Mouse (Mus musculus): Measurements from ENCODE around the gene Strip1. TPM values are rescaled to one million over a fixed set of nuclear protein-coding genes. Genes with fewer than 3 reads are reported as not detected.

The Strip1 gene
- total and polyA plus RNA-seq, 3 experiments, result 17.1 to 17.6 (median 17.5) TPM

DNA sequence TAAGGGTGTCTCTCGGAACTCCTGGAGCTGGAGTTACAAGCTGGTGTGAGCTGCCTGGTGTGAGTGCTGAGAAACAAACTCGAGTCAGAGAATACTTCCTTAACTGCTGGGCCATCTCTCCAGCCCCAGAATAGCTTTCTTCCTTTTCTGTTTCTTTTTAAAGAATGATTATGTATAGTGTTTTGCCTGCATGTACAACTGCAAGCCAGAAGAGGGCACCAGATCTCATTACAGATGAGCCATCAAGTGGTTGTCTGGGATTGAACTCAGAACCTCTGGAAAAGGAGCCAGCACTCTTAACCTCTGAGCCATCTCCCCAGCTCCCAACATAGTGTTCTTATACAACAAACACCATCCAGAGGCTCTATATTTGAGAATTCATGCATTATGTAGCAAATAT lies 60.3 kb downstream of the Strip1 start:
- H3K4me1 ChIP-seq (ENCODE audit: insufficient read depth, low read depth, low read length), result 0 out of 2 replicates have a peak, but pooled peaks cover 2% of the 10 kb centered on the region
- no peak overlapping the region for H3K4me3 ChIP-seq (ENCODE audit: low read depth, low read length)
- ATAC-seq (ENCODE audit: extremely low read depth, insufficient number of reproducible peaks, low FRiP score, poor library complexity, severe bottlenecking) (no peak), DNase-seq (ENCODE audit: low spot score) (no peak)
- H3K9me3 ChIP-seq (replicated peaks), result no peaks in the 10 kb centered on the region
- TF ChIP-seq TAL1 (conservative IDR thresholded peaks at IDR 0.05; ENCODE audit: low read depth, low read length) (no peak), CTCF (IDR thresholded peaks at IDR 0.05; ENCODE audit: low read depth, low read length) (0 out of 2 replicates have a peak, but pooled peaks have one; percentile 35), GATA2 (IDR thresholded peaks at IDR 0.05; ENCODE audit: borderline replicate concordance, low read depth, low read length) (no peak)
- H3K36me3 ChIP-seq (replicated peaks), result no peaks in the 10 kb centered on the region
- H3K27me3 ChIP-seq (ENCODE audit: insufficient read depth, low read length), result peaks cover 44% of the 10 kb centered on the region

- H3K36me3 ChIP-seq (replicated peaks), result no peaks in the 10 kb centered on the region
- H3K4me1 ChIP-seq (ENCODE audit: insufficient read depth, low read depth, low read length), result 0 out of 2 replicates have a peak, but pooled peaks cover 2% of the 10 kb centered on the region
- TF ChIP-seq GATA2 (IDR thresholded peaks at IDR 0.05; ENCODE audit: borderline replicate concordance, low read depth, low read length), result no peak
- TF ChIP-seq TAL1 (conservative IDR thresholded peaks at IDR 0.05; ENCODE audit: low read depth, low read length), result no peak
- no peak for TF ChIP-seq POLR2AphosphoS5 (IDR thresholded peaks at IDR 0.05; ENCODE audit: insufficient replicate concordance, low read depth, low read length)
- peaks cover 62% of the 10 kb centered on the region for H3K27me3 ChIP-seq (ENCODE audit: insufficient read depth, low read length)
- no peak for DNase-seq (ENCODE audit: low spot score)
- ATAC-seq (ENCODE audit: extremely low read depth, insufficient number of reproducible peaks, low FRiP score, poor library complexity, severe bottlenecking), result no peak
- no peaks in the 10 kb centered on the region for H3K9me3 ChIP-seq (replicated peaks)
- no peak overlapping the region for H3K4me3 ChIP-seq (ENCODE audit: low read depth, low read length)
Measured at GRCm38 (mm10) chr3:107568721-107569120, 62.8 kb downstream of the Strip1 start.

DNA sequence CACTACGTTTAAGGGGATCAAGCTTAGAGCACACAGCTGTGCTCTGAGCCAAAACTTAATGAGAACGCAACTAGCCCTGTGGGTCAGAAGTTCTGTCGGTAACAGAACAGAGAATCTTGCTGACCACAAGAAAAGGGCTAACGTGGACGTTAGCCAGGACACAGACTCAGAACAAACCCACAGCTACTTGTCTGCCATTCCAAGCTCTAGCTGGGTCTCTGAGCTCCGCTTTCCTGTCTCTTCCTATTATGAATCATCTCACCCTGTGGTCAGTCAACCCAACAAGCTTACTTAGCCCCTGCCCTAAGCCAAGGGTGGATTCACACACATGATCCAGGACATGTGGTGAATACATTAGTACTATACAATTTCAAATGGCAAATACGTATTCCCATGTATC lies 63.7 kb downstream of the Strip1 start:
- ATAC-seq (ENCODE audit: extremely low read depth, insufficient number of reproducible peaks, low FRiP score, poor library complexity, severe bottlenecking) (no peak), DNase-seq (ENCODE audit: low spot score) (no peak)
- Histone ChIP-seq H3K4me3 (ENCODE audit: low read depth, low read length) (no peak overlapping the region), H3K27me3 (ENCODE audit: insufficient read depth, low read length) (peaks cover 64% of the 10 kb centered on the region), H3K36me3 (replicated peaks) (no peaks in the 10 kb centered on the region), H3K9me3 (replicated peaks) (no peaks in the 10 kb centered on the region), H3K4me1 (ENCODE audit: insufficient read depth, low read depth, low read length) (0 out of 2 replicates have a peak, but pooled peaks cover 2% of the 10 kb centered on the region)
- TF ChIP-seq TAL1 (conservative IDR thresholded peaks at IDR 0.05; ENCODE audit: low read depth, low read length), result no peak
- no peak for TF ChIP-seq GATA2 (IDR thresholded peaks at IDR 0.05; ENCODE audit: borderline replicate concordance, low read depth, low read length)
- no peak for TF ChIP-seq GATA1 (IDR thresholded peaks at IDR 0.05; ENCODE audit: borderline replicate concordance, low read length)
- no peak for TF ChIP-seq POLR2AphosphoS5 (IDR thresholded peaks at IDR 0.05; ENCODE audit: insufficient replicate concordance, low read depth, low read length)
- no peak for TF ChIP-seq CTCF (IDR thresholded peaks at IDR 0.05; ENCODE audit: low read depth, low read length)

DNA sequence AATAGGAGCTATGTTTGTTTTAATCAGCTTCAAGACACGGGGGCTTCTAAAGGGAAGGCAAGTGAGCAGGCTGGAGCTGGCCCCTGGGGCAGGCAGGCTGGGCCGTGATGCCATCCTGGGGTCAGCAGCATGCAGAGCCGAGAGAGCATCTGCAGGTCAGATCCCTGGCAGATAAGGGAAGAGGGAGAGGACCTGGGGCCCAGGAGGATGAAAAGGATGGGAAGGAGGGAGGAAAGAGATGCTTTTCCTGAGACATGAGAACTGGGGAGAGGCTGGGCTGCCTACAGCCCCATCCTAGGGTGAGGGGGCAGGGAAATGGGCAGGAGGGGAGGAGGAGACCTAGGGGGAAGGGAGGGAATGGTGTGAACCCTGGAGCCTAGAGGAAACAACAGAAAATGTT lies 66.2 kb downstream of the Strip1 start:
- Histone ChIP-seq H3K4me3 (ENCODE audit: low read depth, low read length) (no peak overlapping the region), H3K36me3 (replicated peaks) (no peaks in the 10 kb centered on the region), H3K4me1 (ENCODE audit: insufficient read depth, low read depth, low read length) (no peaks in the 10 kb centered on the region), H3K27me3 (ENCODE audit: insufficient read depth, low read length) (peaks cover 67% of the 10 kb centered on the region), H3K9me3 (replicated peaks) (no peaks in the 10 kb centered on the region)
- ATAC-seq (ENCODE audit: extremely low read depth, insufficient number of reproducible peaks, low FRiP score, poor library complexity, severe bottlenecking), result no peak
- TF ChIP-seq GATA1 (IDR thresholded peaks at IDR 0.05; ENCODE audit: borderline replicate concordance, low read length), result no peak
- no peak for TF ChIP-seq CTCF (IDR thresholded peaks at IDR 0.05; ENCODE audit: low read depth, low read length)
- TF ChIP-seq GATA2 (IDR thresholded peaks at IDR 0.05; ENCODE audit: borderline replicate concordance, low read depth, low read length), result no peak
- TF ChIP-seq POLR2AphosphoS5 (IDR thresholded peaks at IDR 0.05; ENCODE audit: insufficient replicate concordance, low read depth, low read length), result no peak
- TF ChIP-seq TAL1 (conservative IDR thresholded peaks at IDR 0.05; ENCODE audit: low read depth, low read length), result no peak
- DNase-seq (ENCODE audit: low spot score), result no peak

- ATAC-seq (ENCODE audit: extremely low read depth, insufficient number of reproducible peaks, low FRiP score, poor library complexity, severe bottlenecking) (no peak), DNase-seq (ENCODE audit: low spot score) (no peak)
- Histone ChIP-seq H3K9me3 (replicated peaks) (no peaks in the 10 kb centered on the region), H3K27me3 (ENCODE audit: insufficient read depth, low read length) (peaks cover 62% of the 10 kb centered on the region), H3K36me3 (replicated peaks) (no peaks in the 10 kb centered on the region), H3K4me1 (ENCODE audit: insufficient read depth, low read depth, low read length) (no peaks in the 10 kb centered on the region), H3K4me3 (ENCODE audit: low read depth, low read length) (no peak overlapping the region)
- TF ChIP-seq GATA2 (IDR thresholded peaks at IDR 0.05; ENCODE audit: borderline replicate concordance, low read depth, low read length) (no peak), TAL1 (conservative IDR thresholded peaks at IDR 0.05; ENCODE audit: low read depth, low read length) (no peak), GATA1 (IDR thresholded peaks at IDR 0.05; ENCODE audit: borderline replicate concordance, low read length) (no peak), CTCF (IDR thresholded peaks at IDR 0.05; ENCODE audit: low read depth, low read length) (no peak), POLR2AphosphoS5 (IDR thresholded peaks at IDR 0.05; ENCODE audit: insufficient replicate concordance, low read depth, low read length) (no peak)
Measured at GRCm38 (mm10) chr3:107563880-107564279, 67.6 kb downstream of the Strip1 start.

DNA sequence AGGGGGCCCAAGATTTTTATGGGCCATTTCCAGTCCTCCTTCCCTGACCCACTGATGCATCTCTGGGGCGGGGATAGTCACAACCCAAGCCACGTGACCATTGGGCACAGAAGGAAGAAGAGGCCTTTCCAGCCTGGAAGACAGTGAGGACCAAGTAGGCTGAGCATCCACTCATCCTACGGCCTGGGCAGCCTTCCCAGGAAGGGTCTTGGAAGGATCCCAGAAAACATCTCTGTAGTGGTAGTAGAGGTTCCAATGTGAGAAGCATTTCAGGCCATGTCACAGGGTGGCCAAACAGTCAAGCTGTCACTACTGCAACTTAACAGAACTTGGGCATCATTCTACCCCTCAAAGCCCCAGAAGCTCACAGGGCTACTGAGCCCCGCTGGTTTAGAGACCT lies 68.9 kb downstream of the Strip1 start:
- no peaks in the 10 kb centered on the region for H3K4me1 ChIP-seq (ENCODE audit: insufficient read depth, low read depth, low read length)
- no peaks in the 10 kb centered on the region for H3K36me3 ChIP-seq (replicated peaks)
- no peaks in the 10 kb centered on the region for H3K9me3 ChIP-seq (replicated peaks)
- no peak overlapping the region for H3K4me3 ChIP-seq (ENCODE audit: low read depth, low read length)
- TF ChIP-seq GATA1 (IDR thresholded peaks at IDR 0.05; ENCODE audit: borderline replicate concordance, low read length), result no peak
- TF ChIP-seq CTCF (IDR thresholded peaks at IDR 0.05; ENCODE audit: low read depth, low read length), result no peak
- no peak for TF ChIP-seq POLR2AphosphoS5 (IDR thresholded peaks at IDR 0.05; ENCODE audit: insufficient replicate concordance, low read depth, low read length)
- no peak for TF ChIP-seq GATA2 (IDR thresholded peaks at IDR 0.05; ENCODE audit: borderline replicate concordance, low read depth, low read length)
- H3K27me3 ChIP-seq (ENCODE audit: insufficient read depth, low read length), result peaks cover 53% of the 10 kb centered on the region
- ATAC-seq (ENCODE audit: extremely low read depth, insufficient number of reproducible peaks, low FRiP score, poor library complexity, severe bottlenecking) (no peak), DNase-seq (ENCODE audit: low spot score) (no peak)

Other genes starting within 250 kb of the Strip1 start
- not detected in 2 replicates for gene Kcnc4, start 172.1 kb downstream of the Strip1 start, total RNA-seq (2014; fragmentation: Nextera tagmentation)
- gene Kcnc4, start 172.1 kb downstream of the Strip1 start, total RNA-seq (2017), result 0.06 and 0.11 TPM in 2 replicates
- gene Kcnc4, start 172.1 kb downstream of the Strip1 start, polyA plus RNA-seq (2012), result not detected in 2 replicates
- gene Slc6a17, start 113.7 kb downstream of the Strip1 start, total RNA-seq (2014; fragmentation: Nextera tagmentation), result 1.2 TPM in 1 of 2 replicates, not detected in the other
- 0.11 and 0.12 TPM in 2 replicates for gene Slc6a17, start 113.7 kb downstream of the Strip1 start, total RNA-seq (2017)
- gene Slc6a17, start 113.7 kb downstream of the Strip1 start, polyA plus RNA-seq (2012), result not detected in 2 replicates
- gene Ubl4b, start 76.6 kb downstream of the Strip1 start, total RNA-seq (2014; fragmentation: Nextera tagmentation), result not detected in 2 replicates
- 0.06 and 0.11 TPM in 2 replicates for gene Ubl4b, start 76.6 kb downstream of the Strip1 start, total RNA-seq (2017)
- gene Ubl4b, start 76.6 kb downstream of the Strip1 start, polyA plus RNA-seq (2012), result not detected in 2 replicates
- not detected in 2 replicates for gene Alx3, start 36.7 kb downstream of the Strip1 start, total RNA-seq (2014; fragmentation: Nextera tagmentation)
- 0.11 TPM in 1 of 2 replicates, not detected in the other for gene Alx3, start 36.7 kb downstream of the Strip1 start, total RNA-seq (2017)
- gene Alx3, start 36.7 kb downstream of the Strip1 start, polyA plus RNA-seq (2012), result not detected in 2 replicates
- not detected in 2 replicates for gene Gm10961, start 372 bp downstream of the Strip1 start, total RNA-seq (2014; fragmentation: Nextera tagmentation)
- not detected in 2 replicates for gene Gm10961, start 372 bp downstream of the Strip1 start, total RNA-seq (2017)
- gene Gm10961, start 372 bp downstream of the Strip1 start, polyA plus RNA-seq (2012), result not detected in 2 replicates
- 146 and 149 TPM in 2 replicates for gene Ahcyl1, start 64.9 kb upstream of the Strip1 start, total RNA-seq (2014; fragmentation: Nextera tagmentation)
- gene Ahcyl1, start 64.9 kb upstream of the Strip1 start, total RNA-seq (2017), result 43.7 and 54.9 TPM in 2 replicates
- gene Ahcyl1, start 64.9 kb upstream of the Strip1 start, polyA plus RNA-seq (2012), result 18.2 and 21.4 TPM in 2 replicates
- gene Csf1, start 128.8 kb upstream of the Strip1 start, total RNA-seq (2014; fragmentation: Nextera tagmentation), result not detected in 2 replicates
- 0.06 and 0.11 TPM in 2 replicates for gene Csf1, start 128.8 kb upstream of the Strip1 start, total RNA-seq (2017)
- 0.03 TPM in 1 of 2 replicates, not detected in the other for gene Csf1, start 128.8 kb upstream of the Strip1 start, polyA plus RNA-seq (2012)
- not detected in 2 replicates for gene Eps8l3, start 245.5 kb upstream of the Strip1 start, total RNA-seq (2014; fragmentation: Nextera tagmentation)
- 0.06 TPM in 1 of 2 replicates, not detected in the other for gene Eps8l3, start 245.5 kb upstream of the Strip1 start, total RNA-seq (2017)
- gene Eps8l3, start 245.5 kb upstream of the Strip1 start, polyA plus RNA-seq (2012), result not detected in 2 replicates

Data from G1E (cell line).